In genomic region chr6:49099086-49099485, GRCm38 (mm10) we compare ENCODE assay signal across 27 mouse cellular contexts. TPM values are rescaled to one million over a fixed set of nuclear protein-coding genes. Genes with fewer than 3 reads are reported as not detected.
DNase-seq lines count a peak whose midpoint lies in the region; ATAC-seq lines count a peak whose summit lies in the region.
"Had no signal": no experiment of that assay in that cellular context is flagged by ENCODE, and none has a peak within 500 bp of the region (broad histone marks: within the 10 kb centered on the region; RNA-seq: fewer than 3 reads in every experiment).

No protein-coding gene starts in this region.

- H3K4me2 ChIP-seq in heart, embryonic 13.5 days = no peak overlapping the region
- no peak overlapping the region for H3K4me2 ChIP-seq in midbrain, embryonic 15.5 days
- H3K4me2 ChIP-seq: embryonic facial prominence, embryonic 12.5 days; embryonic facial prominence, embryonic 15.5 days; heart, embryonic 12.5 days; hindbrain, embryonic 13.5 days; intestine, embryonic 15.5 days had no signal

- H3K27me3 ChIP-seq in heart, embryonic 13.5 days (replicated peaks) = no peaks in the 10 kb centered on the region
- H3K27me3 ChIP-seq in midbrain, embryonic 15.5 days (replicated peaks) = no peaks in the 10 kb centered on the region
- H3K27me3 ChIP-seq: embryonic facial prominence, embryonic 12.5 days; embryonic facial prominence, embryonic 15.5 days; heart, embryonic 12.5 days; hindbrain, embryonic 13.5 days; intestine, embryonic 15.5 days had no signal

- no peak overlapping the region for H3K9ac ChIP-seq in heart, embryonic 13.5 days
- H3K9ac ChIP-seq in midbrain, embryonic 15.5 days = no peak overlapping the region
- H3K9ac ChIP-seq: embryonic facial prominence, embryonic 12.5 days; embryonic facial prominence, embryonic 15.5 days; forebrain, postnatal 0 days; heart, embryonic 12.5 days; hindbrain, embryonic 13.5 days; intestine, embryonic 15.5 days had no signal

- peaks cover 68% of the 10 kb centered on the region for H3K4me1 ChIP-seq in heart, embryonic 13.5 days
- H3K4me1 ChIP-seq in midbrain, embryonic 15.5 days = peaks cover 11% of the 10 kb centered on the region; the same call in 1 of the 2 replicates
- H3K4me1 ChIP-seq: embryonic facial prominence, embryonic 12.5 days; hindbrain, embryonic 10.5 days had no signal

- no peak for DNase-seq in heart, postnatal 25 days (ENCODE audit: low spot score)
- peak; percentile 89 for DNase-seq in ES-CJ7 (ENCODE audit: low read depth, low spot score)
- peak; percentile 31 for DNase-seq in WW6 (ENCODE audit: low read depth, low spot score)
- no peak for DNase-seq in adrenal gland, postnatal 36 days
- DNase-seq: adrenal gland, adult 8-10 months; adrenal gland, postnatal 25 days; cerebellum, adult 2 months; cerebellum, adult 9-11 months; cerebellum, postnatal 25 days; forebrain, postnatal 0 days; gastrocnemius, adult 2 months; gastrocnemius, postnatal 14 days; heart, postnatal 36 days; kidney, adult 11 months; kidney, adult 8-10 months had no signal

- no peak overlapping the region for H3K27ac ChIP-seq in heart, embryonic 13.5 days (replicated peaks)
- no peak overlapping the region for H3K27ac ChIP-seq in midbrain, embryonic 15.5 days
- H3K27ac ChIP-seq: embryonic facial prominence, embryonic 12.5 days; embryonic facial prominence, embryonic 15.5 days; gastrocnemius, adult 2 months; hindbrain, embryonic 10.5 days; hindbrain, embryonic 13.5 days; intestine, embryonic 15.5 days had no signal

- intact Hi-C loops in heart, postnatal 25 days (cut with DNase I) = no loop called here

- peaks cover 40% of the 10 kb centered on the region for H3K36me3 ChIP-seq in heart, embryonic 13.5 days
- H3K36me3 ChIP-seq in midbrain, embryonic 15.5 days (replicated peaks) = peaks cover 7% of the 10 kb centered on the region; the same call in 1 of the 2 replicates

- H3K4me3 ChIP-seq in heart, embryonic 13.5 days = no peak overlapping the region
- no peak overlapping the region for H3K4me3 ChIP-seq in midbrain, embryonic 15.5 days
- H3K4me3 ChIP-seq: embryonic facial prominence, embryonic 12.5 days; embryonic facial prominence, embryonic 15.5 days; gastrocnemius, adult 2 months; heart, embryonic 12.5 days; hindbrain, embryonic 10.5 days; hindbrain, embryonic 13.5 days; intestine, embryonic 15.5 days had no signal

- H3K9me3 ChIP-seq in heart, embryonic 13.5 days = no peaks in the 10 kb centered on the region
- no peaks in the 10 kb centered on the region for H3K9me3 ChIP-seq in midbrain, embryonic 15.5 days
- H3K9me3 ChIP-seq: embryonic facial prominence, embryonic 12.5 days; embryonic facial prominence, embryonic 15.5 days; heart, embryonic 12.5 days; hindbrain, embryonic 10.5 days; hindbrain, embryonic 13.5 days; intestine, embryonic 15.5 days had no signal

- WGBS in heart, embryonic 13.5 days = 16% methylated on average over 1 of the region's 1 CpGs
- 88% methylated on average over 1 of the region's 1 CpGs for WGBS in midbrain, embryonic 15.5 days

- ATAC-seq in heart, embryonic 13.5 days (ENCODE audit: extremely low read depth, insufficient number of reproducible peaks, low FRiP score, low TSS enrichment) = 0 out of 2 replicates have a peak, but pooled peaks have one; percentile 4
- no peak for ATAC-seq in midbrain, embryonic 15.5 days (replicated peaks)
- ATAC-seq: activated CD4-positive, CD25-positive, alpha-beta regulatory T cell, adult 4 months; CD4-positive, CD25-positive, alpha-beta regulatory T cell, adult 4 months; forebrain, embryonic 14.5 days; forebrain, postnatal 0 days; hindbrain, embryonic 16.5 days; intestine, embryonic 15.5 days had no signal

RNA-seq across cellular contexts. Expression of gene Malsu1, which starts 25.5 kb away (rescaled TPM):
- 49.6 and 59.8 TPM in 2 replicates for polyA plus RNA-seq in heart, embryonic 13.5 days (2015; fragmentation: Nextera tagmentation; extraction: Ambion mirVana)
- total RNA-seq in heart, postnatal 25 days (2021) = 10 to 100 TPM; 35.4 to 36.3 TPM
- polyA plus RNA-seq in midbrain, embryonic 15.5 days (2015; fragmentation: Nextera tagmentation; extraction: Ambion mirVana) = 54.2 and 58.6 TPM in 2 replicates
- total RNA-seq in adrenal gland, postnatal 36 days (2021) = 10 to 100 TPM; 33.4 to 54.3 TPM

Comparison
In these comparisons a context has a peak if more than half of its experiments do, and no peak if none do; other contexts are left out.
1. DNase-seq: peak in ES-CJ7 (single experiment) and WW6 (single experiment); none in heart, postnatal 25 days (single experiment) and adrenal gland, postnatal 36 days (0 of 2).